Mouse (Mus musculus) spleen, postnatal 10 days (tissue): ENCODE data around the gene Nlrp6.
"Not testable (repeated sequence)": the region's sequence is repeated elsewhere in the genome, so short reads cannot be mapped to it uniquely, and the experiment has no call there.

Experiments used
- DNase-seq, 2 experiments: peaks; one replicate each; pipeline ENCODE4 v3.0.0; 2021 to 2022; ENCODE audit warnings: low spot score in 2 of 2

Nlrp6 gene

DNA sequence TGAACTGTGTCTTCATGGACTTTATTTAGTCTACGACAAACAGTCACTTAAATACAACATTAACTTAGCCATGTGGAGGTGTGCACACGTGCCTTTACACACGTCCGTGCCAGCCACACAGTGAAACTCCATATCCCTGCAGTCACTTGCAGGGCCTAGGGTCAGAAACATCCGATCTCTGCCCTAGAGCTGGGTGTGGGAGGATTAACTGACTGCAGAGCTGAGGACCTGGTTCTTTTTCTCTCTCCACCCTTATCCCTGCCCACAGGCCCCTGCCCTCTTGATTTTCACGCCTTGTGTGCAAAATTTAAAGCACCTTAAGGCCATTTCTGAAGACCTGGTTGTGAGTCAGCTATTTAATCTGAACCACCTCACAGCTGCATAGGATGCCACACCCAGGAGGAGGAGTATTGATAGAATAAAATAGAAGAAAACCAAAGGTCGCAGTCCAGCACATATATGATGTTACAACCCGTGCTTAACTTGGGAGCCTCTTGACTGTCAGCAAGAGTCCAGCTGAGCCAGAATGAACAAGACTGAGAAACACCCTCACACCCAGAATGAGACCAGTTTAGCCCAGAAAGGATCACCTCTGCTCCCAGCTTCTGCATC, at the start of gene Nlrp6:
Gene Nlrp6, plus strand, starts transcription at position 485 of the 612 bp plus-strand sequence.
- DNase-seq: no peak

DNA sequence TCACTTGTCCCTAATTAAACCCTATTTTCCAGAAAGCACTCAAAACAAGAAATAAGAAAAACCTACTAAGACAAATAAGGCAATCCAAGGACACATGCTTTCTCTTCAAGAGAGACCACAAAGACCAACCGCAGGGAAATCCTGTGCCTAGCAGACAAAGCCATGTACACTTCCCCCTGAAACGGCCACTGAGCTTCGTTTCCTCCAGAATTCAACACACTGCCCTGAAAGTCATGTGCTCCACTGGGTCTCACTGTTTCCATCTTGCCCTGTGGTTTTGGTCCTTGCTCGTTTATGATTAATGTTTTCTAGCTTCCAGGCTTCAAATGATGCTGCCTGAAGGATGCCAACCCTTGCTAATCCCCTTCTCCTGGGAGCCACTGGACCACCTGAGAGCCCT, 46.5 kb upstream of the Nlrp6 start:
- no peak for DNase-seq

DNA sequence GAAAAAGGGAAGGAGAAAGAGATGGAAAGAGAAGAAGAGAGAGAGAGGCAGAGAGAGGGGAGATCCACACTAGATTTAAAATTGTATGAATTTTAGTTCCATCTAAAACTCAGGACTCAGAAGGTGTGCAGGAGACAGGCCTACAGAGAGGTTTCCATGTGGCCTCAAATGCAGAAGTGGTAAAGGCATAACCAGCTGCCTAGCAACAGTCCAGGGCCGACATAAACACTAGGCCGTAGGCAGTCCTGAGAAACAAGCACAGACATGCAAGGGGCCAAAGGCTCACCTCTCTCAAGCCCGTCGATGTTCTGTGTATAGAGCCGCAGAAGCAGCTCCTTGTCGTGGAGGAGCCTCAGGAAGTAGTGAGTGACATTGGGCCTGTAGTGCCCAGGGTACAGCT, 43.3 kb upstream of the Nlrp6 start:
- no peak for DNase-seq

DNA sequence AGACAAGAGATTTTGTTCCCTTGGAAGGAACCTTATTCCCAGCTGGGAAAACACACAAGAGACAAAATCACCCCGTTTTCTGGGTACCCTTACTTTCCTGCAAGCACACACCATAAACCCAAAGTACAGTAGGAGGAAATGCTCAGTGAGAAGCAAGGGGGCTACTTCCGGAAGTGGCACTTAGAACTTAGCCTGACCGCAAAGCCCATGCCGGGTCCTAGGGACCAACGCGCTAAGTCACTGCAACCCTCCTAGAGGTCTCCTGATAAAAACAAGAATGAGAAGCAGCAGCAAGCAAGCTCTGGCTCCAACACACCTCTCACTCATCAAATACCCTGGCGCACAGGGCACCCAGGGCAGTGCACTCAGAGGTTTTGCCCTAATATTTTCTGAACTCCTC, 41.3 kb upstream of the Nlrp6 start:
- DNase-seq: no peak

DNA sequence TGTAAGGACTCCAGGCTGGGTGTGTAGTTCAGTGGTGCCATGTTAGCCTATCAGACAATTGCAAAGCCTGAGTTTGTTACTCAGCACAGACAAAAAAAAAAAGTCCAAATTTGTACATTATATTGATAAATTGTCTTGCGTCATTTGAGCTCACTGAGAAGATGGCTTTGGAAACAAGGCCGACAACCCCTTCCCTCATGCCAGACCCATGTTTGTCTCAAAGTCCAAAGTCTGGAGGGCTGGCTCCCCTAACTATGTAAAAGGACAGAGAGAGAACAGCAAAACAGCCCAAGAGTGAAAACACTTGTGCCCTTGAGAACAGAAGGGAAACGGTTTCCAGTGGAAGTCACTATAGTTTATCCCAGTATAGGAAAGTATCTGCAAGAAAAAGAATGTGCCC, 40.3 kb upstream of the Nlrp6 start:
- no peak for DNase-seq

DNA sequence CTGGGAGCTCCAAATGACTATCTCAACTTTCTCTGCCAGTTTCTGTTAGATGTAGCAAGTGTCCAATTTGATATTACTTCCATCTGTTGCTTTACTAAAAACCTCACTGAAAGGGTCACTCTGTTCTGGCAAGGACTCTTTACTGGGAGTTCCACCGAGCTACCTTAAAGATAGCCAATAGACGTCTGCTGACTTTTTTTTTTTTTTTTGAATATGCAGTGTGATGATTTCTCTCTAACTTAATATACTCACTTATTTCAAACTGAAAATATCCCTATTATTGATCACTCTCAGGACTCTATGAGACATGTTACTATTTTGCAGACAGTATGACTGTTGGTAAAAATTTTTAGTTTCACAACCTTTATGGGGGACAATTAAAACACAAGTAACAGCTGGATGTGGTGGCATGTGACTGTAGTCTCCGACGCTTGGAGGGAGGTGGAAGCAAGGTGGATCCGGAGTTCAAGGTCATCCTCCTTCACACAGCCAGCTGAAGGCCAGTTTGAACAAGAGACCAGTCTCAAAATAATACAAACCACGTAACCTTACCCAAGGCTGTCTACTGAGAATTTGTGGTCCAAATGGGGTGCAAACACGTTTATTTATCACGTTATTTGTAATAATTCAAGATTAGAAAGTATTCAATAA, 39.7 kb upstream of the Nlrp6 start:
- DNase-seq: no peak

DNA sequence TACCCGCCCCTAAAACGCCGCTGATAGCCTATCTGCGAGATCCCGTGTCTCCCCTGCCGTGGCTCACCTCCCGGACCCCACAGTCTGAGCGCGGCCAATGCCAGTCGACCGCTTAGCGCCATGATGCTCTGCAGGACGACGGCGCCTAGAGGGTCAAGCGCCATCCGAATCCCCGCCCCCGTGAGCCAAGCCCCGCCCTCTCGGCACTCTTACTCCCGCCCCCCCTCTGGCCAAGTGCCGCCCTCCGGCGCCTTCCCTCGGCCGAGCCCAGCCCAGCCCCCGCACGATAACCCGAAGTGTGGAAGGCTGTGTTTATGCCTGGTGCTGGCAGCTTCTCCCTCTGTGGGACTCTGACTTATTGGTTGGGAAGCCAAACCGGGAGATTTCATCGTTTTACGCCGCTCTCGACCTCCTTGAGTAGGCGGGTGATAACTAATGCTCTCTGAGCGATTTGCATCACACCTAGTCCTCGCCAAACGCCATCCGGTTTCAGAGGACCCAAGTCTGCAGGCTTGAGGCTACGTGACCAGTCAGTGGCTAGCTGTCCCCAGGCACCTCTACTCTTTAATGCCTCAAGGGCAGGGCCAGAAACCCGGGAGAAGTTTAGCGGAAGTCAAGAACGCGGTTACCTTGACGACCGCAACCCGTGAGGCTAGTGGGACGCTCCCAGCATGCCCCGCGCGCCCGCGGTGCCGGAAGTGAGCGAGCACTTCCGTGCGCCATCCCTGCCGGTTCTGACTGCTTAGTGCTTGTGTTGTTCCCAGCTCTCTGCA, 38.8 kb upstream of the Nlrp6 start, which contains the start of the genes Psmd13 and Sirt3:
Gene Psmd13, plus strand, starts transcription at position 273 of the 773 bp plus-strand sequence.
Gene Sirt3, minus strand, starts transcription at position 614 of the 773 bp plus-strand sequence.
- peak; percentile 95 to 98 for DNase-seq

DNA sequence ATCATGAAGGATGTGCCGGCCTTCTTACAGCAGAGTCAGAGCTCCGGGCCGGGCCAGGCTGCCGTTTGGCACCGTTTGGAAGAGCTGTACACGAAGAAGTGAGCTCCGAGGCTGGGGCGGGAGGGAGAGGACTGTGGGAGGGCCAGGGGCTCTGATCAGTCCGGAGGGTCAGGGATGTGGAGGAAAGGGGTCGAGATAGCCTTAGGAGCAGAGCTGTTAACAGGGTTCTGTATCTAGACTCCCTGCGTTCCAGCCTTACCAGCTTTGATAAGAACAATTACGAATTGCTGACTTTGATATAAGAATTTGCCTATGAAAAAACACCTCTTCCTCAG, 38.3 kb upstream of the Nlrp6 start:
- no peak for DNase-seq

DNA sequence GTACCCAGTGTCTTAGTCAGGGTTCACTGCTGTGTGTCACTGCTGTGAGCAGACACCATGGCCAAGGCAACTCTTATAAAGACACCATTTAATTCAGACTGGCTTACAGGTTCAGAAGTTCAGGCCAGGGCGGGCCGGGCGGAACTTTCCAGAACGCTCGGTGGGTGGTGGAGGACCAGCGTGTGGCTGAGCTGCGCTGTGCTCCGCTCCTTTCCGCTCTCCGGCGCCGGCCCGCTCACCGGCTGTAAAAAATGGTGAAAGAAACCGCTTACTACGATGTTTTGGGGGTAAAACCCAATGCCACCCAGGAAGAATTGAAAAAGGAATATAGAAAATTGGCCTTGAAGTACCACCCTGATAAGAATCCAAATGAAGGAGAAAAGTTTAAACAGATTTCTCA, 30.1 kb upstream of the Nlrp6 start:
- not testable (repeated sequence) for DNase-seq

DNA sequence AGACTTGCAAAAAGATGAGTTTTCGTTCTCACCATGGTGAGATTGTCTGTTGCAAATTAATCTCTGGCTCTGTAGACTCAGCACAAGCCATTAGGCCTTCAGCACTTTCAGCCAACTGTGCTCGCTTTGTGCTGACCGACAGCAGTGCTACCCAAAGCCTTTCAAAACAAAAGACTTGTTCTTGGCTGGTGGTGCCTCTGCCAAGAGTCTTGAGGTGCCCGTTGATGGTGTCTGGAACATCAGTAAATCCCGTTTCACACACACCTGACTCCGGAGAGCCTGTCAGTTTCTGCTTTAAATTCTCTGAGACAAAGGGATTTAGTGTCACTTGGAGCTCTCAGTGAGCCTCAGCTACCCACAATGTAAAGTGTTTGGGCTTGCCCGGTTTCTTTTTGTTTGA, 26.7 kb upstream of the Nlrp6 start:
- no peak for DNase-seq

DNA sequence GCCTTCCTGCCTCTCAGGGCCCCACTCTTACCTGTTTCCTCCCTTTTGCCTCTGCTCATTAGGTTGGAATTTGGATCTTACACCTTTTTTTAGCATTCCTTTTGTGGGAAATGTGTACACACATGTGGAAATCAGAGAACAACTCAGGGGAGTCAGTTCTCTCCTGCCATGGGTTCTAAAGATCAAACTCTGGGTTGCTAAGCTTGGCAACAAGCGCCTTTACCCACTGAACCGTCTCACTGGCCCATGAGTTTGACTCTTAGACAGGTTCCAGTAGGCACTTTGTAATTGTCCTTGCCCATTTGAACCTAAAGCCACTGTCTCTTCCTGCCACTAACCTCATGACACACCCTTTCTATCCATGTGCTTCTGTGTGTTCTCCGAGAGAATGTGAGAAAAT, 26.1 kb upstream of the Nlrp6 start:
- DNase-seq: no peak

DNA sequence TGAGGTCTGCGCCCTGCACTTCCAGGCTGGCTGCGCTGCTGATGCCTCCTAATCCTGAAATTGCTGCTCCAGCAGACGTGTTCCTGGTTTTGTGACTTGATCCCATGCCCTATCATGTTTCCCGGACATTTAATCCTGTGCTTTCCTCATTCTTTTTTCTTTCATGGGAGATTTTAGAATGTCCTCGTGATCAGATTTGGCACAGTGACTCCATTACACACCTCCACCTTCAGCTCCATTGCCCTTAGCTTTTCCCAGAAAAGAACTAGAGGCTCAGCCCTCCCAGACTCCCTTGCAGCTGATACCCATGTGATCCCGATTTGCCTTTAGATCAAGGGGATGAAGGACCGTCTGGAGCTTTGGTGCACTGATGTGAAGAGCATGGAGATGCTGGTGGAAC, 22.8 kb upstream of the Nlrp6 start:
- DNase-seq: no peak

DNA sequence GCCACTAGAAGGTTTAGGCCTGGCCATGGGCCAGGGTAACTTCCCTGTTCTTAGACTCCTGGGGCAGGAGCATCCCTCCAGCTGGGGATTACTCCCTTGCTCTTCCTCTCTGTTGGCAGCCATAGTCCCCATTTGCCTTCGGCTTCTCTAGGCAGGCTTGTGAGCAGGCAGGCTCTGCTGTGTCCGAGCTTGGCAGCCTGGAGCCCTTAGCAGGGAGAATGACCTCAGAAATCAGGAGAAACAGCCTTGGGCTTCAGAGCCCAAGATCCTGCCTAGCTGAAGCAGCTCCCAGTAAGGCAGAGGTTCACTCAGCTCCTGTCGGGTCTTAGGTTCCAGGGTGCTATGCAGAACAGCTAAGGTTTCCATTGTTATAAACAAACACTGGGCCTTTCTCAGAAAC, 21.6 kb upstream of the Nlrp6 start:
- no peak for DNase-seq

DNA sequence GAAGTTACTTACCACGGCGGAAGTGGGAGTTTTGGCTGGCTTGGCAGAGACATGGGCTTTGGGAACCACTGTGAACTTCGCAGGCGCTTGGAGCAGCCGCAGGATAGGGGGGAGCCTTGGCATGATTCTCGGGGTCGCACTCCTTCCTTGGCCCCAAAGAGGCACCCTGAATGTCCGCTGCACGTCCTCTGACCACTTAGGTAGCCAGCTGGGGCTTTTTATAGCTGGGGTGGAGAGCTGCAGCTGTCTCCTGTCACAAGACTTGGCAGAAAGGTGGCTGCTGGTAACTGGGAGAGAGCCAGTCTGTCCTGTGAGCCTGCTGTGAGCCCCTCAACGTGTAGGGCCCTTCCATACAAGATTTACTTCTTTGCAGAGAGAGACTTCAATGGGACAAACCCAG, 20.5 kb upstream of the Nlrp6 start, which contains the start of gene Cox8b:
Gene Cox8b, minus strand, starts transcription at position 227 of the 400 bp plus-strand sequence.
- no peak for DNase-seq

DNA sequence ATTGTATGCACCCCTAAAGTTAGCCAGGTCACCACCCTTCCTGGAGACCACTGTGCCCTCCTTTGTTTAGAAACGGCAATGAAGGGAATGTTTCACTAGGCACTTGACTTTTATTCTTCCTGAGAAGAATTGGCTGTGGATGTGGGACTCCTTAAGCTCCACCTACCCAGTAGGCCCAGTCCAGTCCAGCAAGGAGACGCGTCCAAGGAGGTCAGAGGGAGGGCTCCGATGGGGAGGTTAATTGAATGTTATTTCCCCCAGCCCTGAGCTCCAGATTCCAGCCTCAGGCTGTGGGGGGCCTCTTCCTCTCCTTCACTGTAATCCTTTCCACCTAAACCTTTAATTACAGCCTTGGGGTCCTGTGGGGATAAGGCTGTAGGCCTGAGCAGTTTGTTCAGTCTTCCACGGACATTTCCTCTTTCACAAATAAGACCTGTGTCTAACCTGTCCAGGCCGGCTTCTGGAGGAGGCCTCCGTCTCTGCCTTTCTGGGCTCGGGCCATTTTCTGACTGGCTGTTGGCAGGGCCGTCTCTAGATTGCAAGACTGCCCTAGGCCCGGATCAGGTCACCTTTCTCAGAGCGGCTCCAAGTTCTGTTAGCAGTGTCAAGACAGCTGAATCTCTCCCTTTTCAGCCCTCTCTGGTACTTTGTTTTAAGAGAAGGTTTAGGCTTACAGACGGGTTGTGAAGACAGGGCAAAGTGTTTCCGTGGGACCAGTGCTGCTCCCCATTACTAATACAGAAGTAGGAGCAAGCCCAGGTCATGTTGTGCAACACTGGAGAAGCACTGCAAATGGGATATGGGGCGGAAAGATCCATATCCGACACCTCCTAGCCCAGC, 18.4 kb upstream of the Nlrp6 start:
- DNase-seq: no peak

DNA sequence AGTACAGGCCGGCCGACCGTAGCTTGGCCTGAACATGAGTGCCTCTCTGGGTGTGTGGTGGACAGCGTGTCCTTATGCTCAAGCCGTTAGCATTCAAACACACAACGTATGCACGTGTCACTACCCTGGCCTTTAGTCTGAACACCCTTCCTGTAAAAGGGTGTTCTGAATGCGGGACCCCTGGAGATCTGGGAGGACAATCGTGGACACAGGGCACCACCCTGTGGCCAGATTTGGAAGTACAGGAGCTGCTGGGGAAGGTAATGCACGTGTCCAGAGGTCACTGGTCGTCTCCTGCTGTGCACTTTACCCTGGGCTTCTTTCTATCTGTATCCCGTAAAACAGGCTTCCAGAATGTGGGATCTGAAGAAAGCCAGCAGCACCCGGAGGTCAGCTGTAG, 17.5 kb upstream of the Nlrp6 start:
- peak; percentile 76 to 86 for DNase-seq

DNA sequence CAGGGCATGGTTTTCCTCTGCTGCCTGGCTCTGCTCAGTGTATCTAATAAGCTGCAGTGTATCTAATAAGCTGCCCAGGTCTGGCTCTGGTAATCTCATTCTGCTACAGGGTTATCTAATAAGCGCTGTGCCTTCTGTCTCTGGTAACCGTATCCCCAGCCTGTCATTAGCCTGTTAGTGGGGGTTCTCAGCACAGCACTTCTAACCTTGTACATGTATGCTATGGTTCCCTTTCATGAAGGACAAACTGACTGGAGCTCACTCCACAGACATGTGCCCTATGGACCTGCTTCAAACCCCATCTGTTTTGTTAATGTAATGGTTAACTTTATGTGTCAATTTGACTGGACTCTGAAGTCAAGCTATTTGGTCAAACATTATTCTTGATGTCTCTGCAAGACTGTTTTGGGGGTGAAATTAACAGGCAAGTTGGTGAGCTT, 15.0 kb upstream of the Nlrp6 start:
- no peak for DNase-seq

DNA sequence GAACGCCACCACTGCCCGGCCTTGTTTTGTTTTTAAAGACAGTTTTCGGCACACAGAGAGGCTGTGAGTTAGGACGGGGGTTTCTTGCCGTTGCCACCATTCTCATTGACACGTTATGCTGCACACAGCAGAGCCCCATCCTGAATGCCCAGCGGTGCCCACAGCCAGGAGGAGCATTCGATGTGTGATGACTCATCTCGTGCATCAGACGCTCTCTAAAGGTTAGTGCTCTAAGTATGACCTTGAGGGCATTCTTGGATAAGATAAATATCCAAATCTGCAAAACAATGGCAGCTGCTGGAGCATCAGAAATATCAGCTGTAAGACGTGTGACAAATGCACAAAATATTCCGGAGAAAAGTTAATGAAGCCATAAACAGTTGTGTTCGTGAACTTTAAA, 13.6 kb upstream of the Nlrp6 start:
- no peak for DNase-seq

DNA sequence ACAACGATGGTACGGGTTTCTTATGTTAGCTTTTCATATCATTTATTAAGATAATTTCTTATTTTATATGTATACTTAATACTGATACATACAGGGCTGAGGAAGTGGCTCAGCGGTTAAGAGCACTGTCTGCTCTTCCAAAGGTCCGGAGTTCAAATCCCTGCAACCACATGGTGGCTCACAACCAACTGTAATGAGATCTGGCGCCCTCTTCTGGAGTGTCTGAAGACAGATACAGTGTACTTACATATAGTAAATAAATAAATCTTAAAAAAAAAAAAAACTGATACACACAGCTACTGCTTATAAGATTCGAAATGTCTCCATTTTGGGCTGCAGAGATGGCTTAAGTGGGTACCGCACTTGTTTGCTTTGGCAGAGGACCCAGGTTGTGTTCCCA, 13.0 kb upstream of the Nlrp6 start:
- no peak for DNase-seq

DNA sequence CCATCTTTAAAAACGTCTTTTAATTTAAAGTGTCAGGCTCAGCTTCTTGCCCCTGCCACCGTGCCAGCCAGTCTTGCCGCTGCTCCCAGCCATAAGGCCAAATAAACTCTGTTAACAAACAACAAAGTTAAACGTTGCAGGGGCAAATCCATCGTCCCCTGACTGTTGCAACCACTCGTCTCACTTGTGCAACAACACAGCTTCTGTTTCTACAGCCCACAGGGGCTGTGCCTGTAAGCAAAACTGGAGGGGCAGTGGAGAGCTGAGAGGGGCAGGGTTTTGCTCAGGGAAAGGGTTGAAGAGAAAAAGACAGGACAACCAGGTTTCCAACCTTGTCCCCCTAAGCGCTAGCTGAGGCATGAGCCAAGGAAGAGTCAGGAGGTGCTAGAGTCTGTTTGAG, 12.5 kb upstream of the Nlrp6 start:
- DNase-seq: no peak

DNA sequence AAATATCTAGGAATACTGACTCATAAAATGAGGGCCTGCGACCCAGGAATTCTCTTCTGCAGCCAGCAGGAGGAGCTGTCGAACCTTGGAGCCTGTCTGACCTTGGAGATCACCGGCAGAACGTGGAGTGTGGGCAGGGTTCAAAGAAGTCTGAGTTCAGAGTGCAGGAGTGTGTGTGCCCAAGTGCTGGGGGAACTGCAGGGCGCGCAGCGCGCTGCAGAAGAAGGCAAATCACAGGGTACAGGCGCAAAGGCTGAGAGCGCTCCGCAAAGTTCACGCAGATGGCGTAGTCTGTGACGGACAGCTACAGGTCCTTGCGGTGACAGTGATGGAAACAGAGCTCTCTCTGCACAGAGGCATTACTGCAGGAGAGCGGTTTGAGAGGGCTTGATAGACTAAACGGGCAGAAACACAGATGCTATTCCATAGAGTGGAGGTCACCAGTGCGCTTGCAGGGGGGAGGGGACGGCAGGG, 12.0 kb upstream of the Nlrp6 start:
- peak; percentile 53 to 79 for DNase-seq

DNA sequence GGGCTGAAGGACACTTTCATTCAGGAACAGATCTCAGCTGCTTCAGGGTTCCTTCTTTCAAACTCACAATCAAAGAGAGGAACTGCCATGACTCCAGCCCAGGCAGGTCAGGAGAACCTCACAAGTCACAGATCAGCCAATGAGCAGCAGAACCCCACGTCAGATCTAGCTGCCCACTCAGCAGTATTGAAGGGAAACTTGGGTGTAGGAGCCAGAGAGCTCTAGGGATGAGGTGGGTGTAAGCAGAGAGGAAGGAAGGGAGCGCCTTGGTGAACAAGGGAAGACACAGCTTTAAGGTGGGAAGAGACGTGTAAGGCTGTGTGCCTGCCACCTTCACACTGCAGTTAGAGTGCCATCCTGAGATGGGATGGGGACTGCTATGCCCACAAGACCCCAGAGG, 8.4 kb upstream of the Nlrp6 start:
- no peak for DNase-seq
